Mouse (Mus musculus): ENCODE results near the gene Gm37240.

GRCm38 (mm10) chr3:85592067-85592466 is 295.3 kb downstream of the Gm37240 start:
- no peak for TF ChIP-seq CTCF (IDR thresholded peaks at IDR 0.05; ENCODE audit: low read depth)
- no peak for TF ChIP-seq EP300 (optimal IDR thresholded peaks at IDR 0.05)
